17 mouse cellular contexts compared by ENCODE assay signal in the genomic region with DNA sequence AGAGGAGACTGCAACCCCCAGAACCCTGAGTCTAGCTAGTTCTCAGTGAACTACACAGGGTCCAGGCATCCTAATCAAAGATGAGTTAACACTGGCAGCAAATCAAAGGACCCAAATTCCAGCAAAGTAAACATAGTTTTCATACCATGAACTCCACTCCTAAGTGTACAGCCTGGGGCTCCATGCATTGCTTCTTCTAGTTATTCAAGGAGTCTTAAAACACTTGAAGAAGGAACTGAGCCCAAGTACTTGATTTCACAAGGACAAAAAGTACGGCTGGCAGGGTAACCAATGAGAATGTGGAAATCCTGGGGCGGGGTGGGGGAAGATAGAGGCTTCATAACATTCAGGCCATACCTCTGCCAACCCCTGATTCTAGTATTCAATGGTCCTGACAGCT.
"Had no signal": no experiment of that assay in that cellular context is flagged by ENCODE, and none has a peak within 500 bp of the region (broad histone marks: within the 10 kb centered on the region; RNA-seq: fewer than 3 reads in every experiment).

No protein-coding gene starts in this region.

- DNase-seq: midbrain, embryonic 14.5 days; right cerebral cortex, postnatal 14 days; right cerebral cortex, postnatal 4 days; spleen, adult 18-20 months; thymus, adult 18-20 months; thymus, postnatal 14 days; thymus, postnatal 36 days had no signal

- H3K4me1 ChIP-seq: liver, embryonic 12.5 days had no signal

- H3K36me3 ChIP-seq: limb, embryonic 13.5 days; limb, embryonic 15.5 days; liver, embryonic 12.5 days; midbrain, embryonic 10.5 days; midbrain, embryonic 12.5 days; neural tube, embryonic 12.5 days had no signal

- H3K9ac ChIP-seq: limb, embryonic 13.5 days; limb, embryonic 15.5 days; liver, embryonic 12.5 days; liver, embryonic 14.5 days; midbrain, embryonic 12.5 days; neural tube, embryonic 12.5 days had no signal

- H3K27me3 ChIP-seq: limb, embryonic 15.5 days had no signal

- H3K4me3 ChIP-seq: limb, embryonic 13.5 days; limb, embryonic 15.5 days; liver, embryonic 12.5 days; midbrain, embryonic 10.5 days; midbrain, embryonic 12.5 days; myocyte; neural tube, embryonic 12.5 days had no signal

- H3K27ac ChIP-seq: limb, embryonic 13.5 days; limb, embryonic 15.5 days; liver, embryonic 12.5 days; liver, embryonic 14.5 days; macrophage; midbrain, embryonic 10.5 days; midbrain, embryonic 12.5 days; neural tube, embryonic 12.5 days had no signal

- ATAC-seq: liver, embryonic 12.5 days; midbrain, embryonic 16.5 days had no signal

- H3K4me2 ChIP-seq: limb, embryonic 13.5 days; limb, embryonic 15.5 days; liver, embryonic 12.5 days; midbrain, embryonic 12.5 days; neural tube, embryonic 12.5 days had no signal

- H3K9me3 ChIP-seq: limb, embryonic 13.5 days; limb, embryonic 15.5 days; liver, embryonic 12.5 days; midbrain, embryonic 10.5 days; midbrain, embryonic 12.5 days; neural tube, embryonic 12.5 days had no signal
